Mouse (Mus musculus): ENCODE data around the gene Ccdc92. TPM values are rescaled to one million over a fixed set of nuclear protein-coding genes. Genes with fewer than 3 reads are reported as not detected.

The Ccdc92 gene
- 6.1 and 8.1 TPM in 2 replicates for polyA plus RNA-seq (2016; fragmentation: Nextera tagmentation; extraction: Ambion mirVana)

DNA sequence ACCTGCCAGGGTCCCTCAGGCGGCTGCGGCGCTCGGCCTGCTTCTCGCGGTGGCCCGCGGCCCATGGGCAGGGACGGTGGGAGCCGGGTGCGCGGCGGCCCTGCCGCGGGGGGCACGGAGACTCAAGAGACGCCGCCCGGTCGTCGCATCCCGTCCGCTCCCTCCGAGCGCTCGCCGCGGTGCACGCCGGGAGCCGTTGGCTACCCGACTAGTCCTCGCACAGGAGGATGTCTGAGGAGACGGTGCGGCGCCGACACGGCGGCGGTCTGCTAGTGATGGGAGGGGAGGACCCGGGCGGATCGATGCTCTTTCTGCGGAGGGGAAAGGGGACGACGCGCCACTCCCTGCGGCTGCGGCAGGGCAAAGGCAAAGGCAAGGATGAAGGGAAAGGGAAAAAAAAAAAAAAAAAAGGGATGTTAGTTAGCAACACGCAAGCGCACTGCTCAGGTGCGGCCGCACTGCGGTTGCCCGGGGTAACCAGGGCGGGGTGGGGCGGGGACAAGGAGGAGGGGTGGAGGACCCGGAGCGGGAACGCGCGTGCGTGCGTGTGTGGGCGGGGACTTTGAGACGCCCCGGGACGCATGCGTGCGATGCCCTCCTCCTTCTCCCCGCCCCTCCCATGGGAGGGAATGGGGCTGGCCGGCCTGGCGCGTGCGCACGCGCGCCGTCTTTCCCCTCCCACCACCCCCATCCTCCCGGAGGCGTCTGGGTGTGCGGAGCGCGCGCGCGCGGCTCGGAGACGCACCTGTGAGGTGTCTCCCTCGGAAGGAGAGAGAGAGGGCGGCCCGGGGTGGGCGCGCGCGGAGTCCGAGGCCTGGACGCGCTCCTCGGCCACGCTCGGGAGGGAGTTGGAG lies at the start of gene Ccdc92, which contains the start of gene Zfp664:
Gene Ccdc92 (minus strand): TSS at position 412 of the 854 bp plus-strand sequence.
Gene Zfp664 (plus strand): TSS at position 679 of the 854 bp plus-strand sequence.
- DNase-seq (ENCODE audit: low spot score) = peak; percentile 100
- Histone ChIP-seq H3K4me1 (peaks cover 34% of the 10 kb centered on the region), H3K27me3 (ENCODE audit: low read depth, poor library complexity, severe bottlenecking) (peaks cover 34% of the 10 kb centered on the region), H3K4me3 (peak within 1 kb of the TSS; percentile 100), H3K9me3 (replicated peaks) (no peaks in the 10 kb centered on the region), H3K27ac (peak within 1 kb of the TSS; percentile 99), H3K36me3 (peaks cover 24% of the 10 kb centered on the region)
- WGBS = under 1% methylated on average over 92 of the region's 103 CpGs

DNA sequence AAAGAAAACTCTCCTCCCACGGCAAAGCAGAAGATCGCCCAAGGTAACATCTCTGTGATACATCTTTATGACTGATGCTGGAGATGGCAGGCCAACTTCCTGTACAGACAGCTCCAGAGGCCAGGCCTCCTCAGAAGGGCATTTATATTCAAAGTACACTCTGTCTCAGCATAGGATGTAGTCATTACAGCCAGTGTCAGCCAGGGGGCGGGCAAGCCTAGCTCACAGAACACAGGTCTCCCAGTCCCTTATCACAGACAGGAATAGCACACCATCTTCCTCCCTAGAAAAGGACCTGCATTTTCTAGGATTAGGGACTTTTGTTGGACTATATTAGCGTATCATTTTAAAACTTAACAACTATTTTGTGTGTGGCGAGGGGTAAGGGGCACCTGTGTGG lies 46.6 kb upstream of the Ccdc92 start:
- H3K36me3 ChIP-seq = no peaks in the 10 kb centered on the region
- H3K4me3 ChIP-seq = no peak overlapping the region
- H3K27me3 ChIP-seq (ENCODE audit: low read depth, poor library complexity, severe bottlenecking) = no peaks in the 10 kb centered on the region
- H3K9me3 ChIP-seq (replicated peaks) = no peaks in the 10 kb centered on the region
- H3K4me1 ChIP-seq = 0 out of 2 replicates have a peak, but pooled peaks cover 5% of the 10 kb centered on the region
- 25% methylated on average over 5 of the region's 5 CpGs for WGBS
- peak overlapping the region; percentile 16; the same call in 1 of the 2 replicates for H3K27ac ChIP-seq
- peak; percentile 83 for DNase-seq (ENCODE audit: low spot score)

DNA sequence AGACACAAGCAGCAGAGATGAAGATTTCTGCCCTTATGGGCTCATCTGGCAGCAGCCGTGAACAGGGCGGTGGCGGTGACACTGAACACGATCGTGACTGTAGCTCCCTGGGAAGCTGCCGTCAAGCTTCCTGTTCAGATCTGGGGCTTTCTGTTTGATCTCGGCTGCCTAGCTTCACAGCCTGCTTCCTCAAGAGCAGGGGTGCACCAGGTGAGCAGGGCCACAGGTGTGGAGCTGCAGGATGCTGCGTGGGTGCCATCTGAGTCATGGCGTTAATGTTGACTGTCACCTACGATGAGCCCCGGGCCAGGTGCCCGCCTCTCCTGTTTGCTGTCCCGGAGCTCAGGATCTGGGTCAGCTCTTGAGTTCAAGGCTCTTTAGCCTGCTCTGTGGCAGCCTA lies 44.7 kb upstream of the Ccdc92 start:
- 0 out of 2 replicates have a peak, but pooled peaks cover 5% of the 10 kb centered on the region for H3K4me1 ChIP-seq
- no peak for DNase-seq (ENCODE audit: low spot score)
- 74% methylated on average over 13 of the region's 13 CpGs for WGBS
- no peaks in the 10 kb centered on the region for H3K9me3 ChIP-seq (replicated peaks)
- H3K27ac ChIP-seq = no peak overlapping the region
- H3K27me3 ChIP-seq (ENCODE audit: low read depth, poor library complexity, severe bottlenecking) = no peaks in the 10 kb centered on the region
- no peaks in the 10 kb centered on the region for H3K36me3 ChIP-seq
- H3K4me3 ChIP-seq = no peak overlapping the region

DNA sequence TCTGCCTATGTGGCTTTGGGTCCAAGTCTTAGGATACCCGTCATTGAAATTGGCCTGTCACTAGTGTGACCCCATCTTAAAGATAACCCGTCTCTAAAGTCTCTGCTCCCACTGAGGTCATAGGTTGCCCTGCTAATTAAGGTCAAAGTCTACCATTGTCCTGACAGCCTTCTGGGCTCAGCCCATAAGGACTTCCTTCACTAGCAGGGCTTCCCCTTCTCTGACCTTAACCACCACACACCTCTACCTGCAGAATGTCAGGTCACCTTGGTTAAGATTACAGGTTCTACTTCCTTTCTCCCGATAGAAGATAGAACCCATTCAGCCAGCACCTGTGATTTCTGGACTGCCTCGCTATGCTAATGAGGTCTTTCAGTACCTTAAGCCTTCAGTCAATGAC lies 41.6 kb upstream of the Ccdc92 start:
- 86% methylated on average over 4 of the region's 4 CpGs for WGBS
- H3K27me3 ChIP-seq (ENCODE audit: low read depth, poor library complexity, severe bottlenecking) = no peaks in the 10 kb centered on the region
- no peaks in the 10 kb centered on the region for H3K9me3 ChIP-seq (replicated peaks)
- no peak overlapping the region for H3K4me3 ChIP-seq
- H3K27ac ChIP-seq = no peak overlapping the region
- H3K36me3 ChIP-seq = no peaks in the 10 kb centered on the region
- no peak for DNase-seq (ENCODE audit: low spot score)
- H3K4me1 ChIP-seq = peaks cover 11% of the 10 kb centered on the region

DNA sequence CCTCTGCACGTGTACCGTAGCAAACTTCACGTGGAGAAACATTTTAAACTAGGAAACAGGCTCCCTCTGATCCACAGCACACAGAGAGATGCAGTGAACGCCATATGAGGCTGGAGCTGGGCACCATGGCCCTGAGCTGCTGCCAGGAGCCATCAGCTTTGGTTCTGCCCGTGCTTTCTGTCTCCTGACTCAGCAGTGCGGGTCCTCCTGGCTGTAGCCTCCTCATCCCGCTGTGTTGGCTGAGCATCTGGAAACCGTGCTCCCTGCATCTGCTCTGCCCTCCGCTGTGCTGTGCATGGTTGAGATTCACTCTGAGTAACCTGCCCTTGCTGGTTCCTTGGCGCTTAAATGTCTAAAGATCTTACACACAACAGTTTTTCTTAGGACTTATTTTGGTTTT lies 40.0 kb upstream of the Ccdc92 start:
- 90% methylated on average over 10 of the region's 10 CpGs for WGBS
- Histone ChIP-seq H3K4me3 (no peak overlapping the region), H3K36me3 (no peaks in the 10 kb centered on the region), H3K4me1 (peaks cover 11% of the 10 kb centered on the region), H3K27ac (no peak overlapping the region; the same call in 1 of the 2 replicates), H3K9me3 (replicated peaks) (no peaks in the 10 kb centered on the region), H3K27me3 (ENCODE audit: low read depth, poor library complexity, severe bottlenecking) (no peaks in the 10 kb centered on the region)
- DNase-seq (ENCODE audit: low spot score) = no peak

DNA sequence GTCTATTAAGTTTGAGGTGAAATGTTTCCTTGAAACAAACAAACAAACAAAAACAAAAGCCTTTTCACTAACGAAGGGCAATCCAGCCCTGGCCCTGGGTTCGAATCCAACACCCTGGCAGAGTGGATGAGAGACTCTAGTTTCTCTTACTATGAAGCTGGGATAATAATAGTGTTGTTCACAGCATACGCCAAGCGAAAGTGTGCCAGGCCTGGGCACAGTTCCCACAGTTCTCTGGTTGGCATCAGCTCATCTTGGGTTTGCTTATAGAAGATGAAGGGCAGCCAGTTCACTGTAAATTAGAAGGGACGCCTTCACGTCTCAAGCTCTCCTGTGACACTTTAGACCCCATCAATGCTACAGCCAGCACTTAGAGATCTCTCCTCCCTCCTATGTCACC lies 39.5 kb upstream of the Ccdc92 start:
- DNase-seq (ENCODE audit: low spot score) = no peak
- Histone ChIP-seq H3K36me3 (no peaks in the 10 kb centered on the region), H3K9me3 (replicated peaks) (no peaks in the 10 kb centered on the region), H3K27me3 (ENCODE audit: low read depth, poor library complexity, severe bottlenecking) (no peaks in the 10 kb centered on the region), H3K27ac (no peak overlapping the region), H3K4me3 (no peak overlapping the region), H3K4me1 (peaks cover 8% of the 10 kb centered on the region)
- 90% methylated on average over 6 of the region's 6 CpGs for WGBS

DNA sequence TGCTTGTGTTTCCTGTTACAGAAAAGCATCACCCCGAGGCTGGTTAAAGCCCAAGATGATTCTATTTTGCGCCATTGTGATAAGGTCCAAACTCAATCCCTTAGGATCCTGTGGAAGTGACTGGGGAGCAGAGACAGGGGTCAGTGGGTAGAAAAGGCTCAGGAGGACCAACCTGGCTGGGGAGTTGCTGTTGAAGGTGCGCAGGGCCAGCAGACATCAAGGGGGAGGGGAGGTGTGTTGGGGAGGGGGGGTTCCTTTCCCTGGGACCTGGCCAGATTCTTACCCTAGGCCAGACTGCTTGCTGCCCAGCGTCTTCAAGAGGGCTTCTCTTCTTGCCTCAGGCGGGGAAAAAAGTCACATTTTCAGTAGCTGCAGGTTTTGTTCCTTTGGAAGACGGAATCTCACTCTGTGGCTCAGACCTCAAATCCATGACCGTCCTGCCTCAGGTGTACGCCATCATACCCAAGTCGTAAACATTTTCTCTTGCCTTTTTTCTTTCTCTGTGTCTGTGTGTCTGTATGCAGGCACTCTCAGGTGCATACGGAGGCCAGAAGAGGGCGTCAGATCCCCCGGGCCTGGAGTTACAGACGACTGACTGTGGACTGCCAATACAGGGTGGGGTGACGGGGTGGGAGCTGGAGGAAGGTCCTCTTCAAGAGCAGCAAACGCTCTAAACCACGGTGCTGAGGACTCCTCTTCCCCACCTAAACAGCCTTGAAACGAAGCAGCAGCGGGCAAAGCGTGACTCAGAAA lies 38.7 kb upstream of the Ccdc92 start:
- Histone ChIP-seq H3K27ac (no peak overlapping the region), H3K4me1 (peaks cover 9% of the 10 kb centered on the region), H3K4me3 (no peak overlapping the region), H3K36me3 (no peaks in the 10 kb centered on the region), H3K9me3 (replicated peaks) (no peaks in the 10 kb centered on the region), H3K27me3 (ENCODE audit: low read depth, poor library complexity, severe bottlenecking) (no peaks in the 10 kb centered on the region)
- 73% methylated on average over 19 of the region's 19 CpGs for WGBS
- DNase-seq (ENCODE audit: low spot score) = no peak

DNA sequence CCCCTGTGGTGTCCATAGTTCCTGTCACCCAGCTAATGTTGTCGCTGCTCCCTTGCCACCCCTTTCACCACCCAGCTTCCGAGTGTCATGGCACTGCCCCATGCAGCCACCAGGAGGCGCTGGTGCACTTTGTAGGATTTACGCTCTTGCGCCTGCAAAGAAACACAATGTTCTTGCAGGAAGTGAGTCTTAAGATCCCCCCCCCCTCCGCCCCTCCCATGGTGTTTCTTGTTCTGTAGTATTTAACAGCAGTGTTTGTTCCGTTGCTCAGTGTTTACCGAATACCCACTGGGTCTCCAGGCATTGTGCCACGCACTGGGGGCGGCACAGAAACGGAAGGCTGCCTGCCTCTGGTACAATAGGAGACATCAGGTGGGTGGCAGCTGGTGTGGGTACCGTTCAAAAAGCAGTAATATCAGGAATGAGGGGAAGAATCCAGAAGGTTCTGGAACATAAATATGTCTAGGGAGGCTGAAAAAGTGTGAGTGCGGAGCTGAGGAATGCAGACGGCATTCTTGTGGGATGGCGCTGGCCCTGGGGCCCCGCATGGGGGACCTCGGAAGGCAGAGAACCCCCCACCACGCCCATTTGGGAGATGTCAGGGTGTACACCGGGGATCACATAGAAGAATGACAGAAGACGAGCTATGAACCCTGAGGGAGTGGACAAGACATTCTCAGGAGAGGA lies 37.9 kb upstream of the Ccdc92 start:
- Histone ChIP-seq H3K4me1 (peaks cover 14% of the 10 kb centered on the region), H3K27me3 (ENCODE audit: low read depth, poor library complexity, severe bottlenecking) (no peaks in the 10 kb centered on the region), H3K4me3 (no peak overlapping the region), H3K9me3 (replicated peaks) (no peaks in the 10 kb centered on the region), H3K27ac (peak overlapping the region; percentile 44; the same call in 1 of the 2 replicates), H3K36me3 (no peaks in the 10 kb centered on the region)
- 47% methylated on average over 20 of the region's 20 CpGs for WGBS
- DNase-seq (ENCODE audit: low spot score) = peak; percentile 92

DNA sequence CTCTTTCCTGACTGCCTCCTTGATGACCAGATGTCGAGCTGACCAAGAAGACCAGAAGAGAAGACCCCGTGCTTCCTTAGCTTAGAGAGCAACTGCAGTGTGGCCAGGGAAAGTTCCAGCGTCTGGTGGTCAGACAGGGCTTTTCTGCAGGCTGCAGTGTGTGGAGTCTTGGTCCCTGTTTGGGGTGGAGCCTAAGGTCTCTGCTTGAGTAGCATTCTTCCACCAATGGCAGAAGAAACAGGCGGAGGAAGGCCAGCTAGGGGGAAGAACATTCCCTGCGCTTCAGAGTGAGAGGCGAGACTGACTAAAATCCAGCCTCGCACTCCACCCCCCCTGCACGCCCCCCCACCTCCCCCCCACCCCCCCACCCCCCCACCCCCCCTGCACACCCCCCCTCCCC lies 33.9 kb upstream of the Ccdc92 start:
- 45% methylated on average over 6 of the region's 8 CpGs for WGBS
- H3K27ac ChIP-seq = peak overlapping the region; percentile 5; the same call in 1 of the 2 replicates
- H3K4me1 ChIP-seq = peaks cover 28% of the 10 kb centered on the region
- H3K36me3 ChIP-seq = 0 out of 2 replicates have a peak, but pooled peaks cover 10% of the 10 kb centered on the region
- no peak for DNase-seq (ENCODE audit: low spot score)
- no peak overlapping the region for H3K4me3 ChIP-seq
- H3K27me3 ChIP-seq (ENCODE audit: low read depth, poor library complexity, severe bottlenecking) = no peaks in the 10 kb centered on the region
- H3K9me3 ChIP-seq (replicated peaks) = no peaks in the 10 kb centered on the region

DNA sequence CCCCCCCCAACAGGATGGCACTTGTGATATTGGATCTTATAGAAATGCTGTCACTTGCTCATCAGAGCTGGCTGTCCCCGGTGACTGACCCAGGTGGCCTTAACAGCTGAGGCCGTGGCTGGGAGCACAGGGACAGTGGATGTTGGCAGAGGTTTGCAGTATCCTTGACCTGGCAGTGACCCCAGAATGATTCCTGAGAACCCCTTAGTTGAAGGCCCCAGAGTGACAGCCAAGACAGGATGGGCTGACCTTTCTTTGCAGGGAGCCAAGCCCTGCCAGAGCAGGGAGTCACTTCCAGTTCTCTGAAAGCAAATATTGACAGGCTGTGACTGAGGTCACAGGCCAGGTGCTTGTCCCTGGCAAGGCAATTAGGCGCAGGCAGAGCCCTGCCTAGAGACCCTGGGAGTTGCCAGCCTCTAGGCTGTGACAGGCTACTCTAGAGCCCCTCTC lies 29.7 kb upstream of the Ccdc92 start:
- H3K9me3 ChIP-seq (replicated peaks) = no peaks in the 10 kb centered on the region
- 78% methylated on average over 3 of the region's 3 CpGs for WGBS
- H3K4me3 ChIP-seq = no peak overlapping the region
- no peak for DNase-seq (ENCODE audit: low spot score)
- H3K36me3 ChIP-seq = peaks cover 38% of the 10 kb centered on the region
- peaks cover 33% of the 10 kb centered on the region for H3K4me1 ChIP-seq
- no peaks in the 10 kb centered on the region for H3K27me3 ChIP-seq (ENCODE audit: low read depth, poor library complexity, severe bottlenecking)
- H3K27ac ChIP-seq = no peak overlapping the region

DNA sequence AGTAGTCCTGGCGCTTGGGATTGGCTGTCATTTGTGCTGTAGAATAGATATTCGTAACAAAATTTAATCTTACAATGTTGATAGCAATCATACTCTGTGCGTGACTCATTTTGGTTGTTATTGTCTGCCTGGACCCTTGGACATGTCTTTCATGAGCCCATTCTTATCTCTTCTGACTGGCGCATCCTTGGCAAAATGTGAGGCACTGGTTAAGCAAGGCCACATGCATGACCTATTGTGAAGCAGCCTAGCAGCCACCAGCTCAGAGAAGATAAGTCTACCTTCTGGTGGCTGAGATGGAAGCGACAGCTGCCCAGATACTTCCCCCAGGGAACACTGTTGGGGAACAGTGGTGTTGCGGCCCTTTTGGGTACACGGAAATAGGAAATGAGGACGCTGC lies 26.4 kb upstream of the Ccdc92 start:
- H3K27ac ChIP-seq = no peak overlapping the region
- H3K4me3 ChIP-seq = no peak overlapping the region
- DNase-seq (ENCODE audit: low spot score) = no peak
- 95% methylated on average over 8 of the region's 8 CpGs for WGBS
- no peaks in the 10 kb centered on the region for H3K9me3 ChIP-seq (replicated peaks)
- peaks cover 20% of the 10 kb centered on the region for H3K4me1 ChIP-seq
- H3K27me3 ChIP-seq (ENCODE audit: low read depth, poor library complexity, severe bottlenecking) = no peaks in the 10 kb centered on the region
- peaks cover 66% of the 10 kb centered on the region for H3K36me3 ChIP-seq

DNA sequence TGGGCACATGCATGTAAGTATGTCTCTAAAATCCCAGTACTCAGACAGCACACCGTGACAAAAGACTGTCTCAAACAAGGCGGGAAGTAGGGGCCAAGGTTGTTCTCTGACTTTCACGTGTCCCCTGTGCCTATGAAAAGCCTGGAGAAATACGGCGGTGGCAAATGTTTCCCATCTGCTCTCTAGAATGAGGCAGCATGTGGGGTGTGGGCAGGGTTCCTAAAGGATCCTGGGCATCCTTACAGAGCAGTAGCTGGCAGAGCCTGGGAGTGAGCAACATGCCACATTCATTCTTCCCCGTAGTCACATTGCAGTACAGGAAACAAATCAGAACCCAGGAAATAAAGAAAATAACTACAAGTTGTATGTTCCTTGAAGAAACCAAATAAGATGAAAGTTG lies 21.7 kb upstream of the Ccdc92 start:
- 94% methylated on average over 6 of the region's 6 CpGs for WGBS
- Histone ChIP-seq H3K27me3 (ENCODE audit: low read depth, poor library complexity, severe bottlenecking) (no peaks in the 10 kb centered on the region), H3K4me3 (no peak overlapping the region), H3K4me1 (no peaks in the 10 kb centered on the region), H3K36me3 (peaks cover 100% of the 10 kb centered on the region), H3K27ac (no peak overlapping the region), H3K9me3 (replicated peaks) (no peaks in the 10 kb centered on the region)
- no peak for DNase-seq (ENCODE audit: low spot score)

Data from limb, embryonic 10.5 days (tissue).